Mouse (Mus musculus): ENCODE measurements around the gene Itga2.

The Itga2 gene

DNA sequence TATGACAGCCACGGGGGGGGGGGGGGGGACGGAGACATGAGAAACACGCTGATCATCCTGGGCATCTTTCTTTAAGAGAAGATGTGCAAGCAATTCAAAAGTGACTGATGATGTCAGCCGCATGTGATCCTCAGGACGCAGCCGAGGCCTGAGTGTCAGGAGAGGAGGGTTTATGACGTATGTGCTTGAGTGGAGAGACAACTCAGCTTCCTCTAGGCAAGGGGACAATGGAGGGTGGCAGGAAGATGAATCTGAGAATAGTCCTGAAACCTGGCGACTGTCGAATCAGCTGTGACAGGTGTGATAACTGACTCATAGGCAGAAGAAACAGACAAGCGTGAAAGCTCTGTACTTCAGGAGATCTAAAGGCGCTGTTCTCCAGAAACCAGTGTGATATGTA lies 53.2 kb downstream of the Itga2 start:
- DNase-seq (ENCODE audit: low read depth, low spot score), result peak; percentile 28

DNA sequence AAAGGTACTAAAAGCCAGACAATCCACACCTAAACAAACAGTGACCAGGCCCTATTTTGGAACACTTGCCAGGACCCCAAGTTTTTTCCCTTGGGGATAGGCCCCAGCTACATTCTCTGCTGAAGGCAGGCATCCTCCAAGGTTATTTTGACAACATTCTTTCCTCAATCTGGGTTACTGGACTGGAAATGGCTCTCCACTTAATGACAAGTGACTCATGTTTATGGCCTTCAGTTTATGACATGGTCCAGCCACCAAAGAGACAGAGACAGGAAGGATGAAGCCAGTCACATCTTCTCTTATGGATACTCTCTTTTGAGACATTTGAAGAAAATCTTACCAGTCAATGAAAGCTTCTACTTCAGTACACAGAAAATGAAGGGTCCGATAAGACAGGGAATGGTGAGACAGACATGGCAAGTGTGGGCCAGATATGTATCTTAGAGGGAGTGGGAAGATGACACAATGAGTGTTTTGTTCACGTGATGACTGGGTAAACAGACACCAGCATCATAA lies 55.8 kb downstream of the Itga2 start:
- DNase-seq (ENCODE audit: low read depth, low spot score), result no peak

DNA sequence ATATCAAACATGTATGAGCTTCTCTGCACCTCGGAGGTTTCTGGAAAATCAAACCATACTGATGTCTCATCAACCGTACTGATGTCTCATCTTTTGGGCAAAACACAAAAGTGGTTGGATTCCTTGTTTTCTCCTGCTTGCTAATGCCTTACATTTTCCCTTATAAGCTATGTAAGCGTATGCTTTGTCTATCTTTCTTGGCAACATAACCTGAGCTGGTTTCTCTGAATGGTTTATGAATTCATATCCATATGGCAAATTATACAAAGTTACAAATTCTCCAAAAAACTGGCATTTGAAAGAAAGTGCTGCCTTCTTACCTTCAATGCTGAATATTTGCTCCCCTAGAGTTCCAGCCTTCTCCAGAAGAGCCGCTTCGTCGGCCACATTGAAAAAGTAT lies 57.2 kb downstream of the Itga2 start:
- DNase-seq (ENCODE audit: low read depth, low spot score), result peak; percentile 10

DNA sequence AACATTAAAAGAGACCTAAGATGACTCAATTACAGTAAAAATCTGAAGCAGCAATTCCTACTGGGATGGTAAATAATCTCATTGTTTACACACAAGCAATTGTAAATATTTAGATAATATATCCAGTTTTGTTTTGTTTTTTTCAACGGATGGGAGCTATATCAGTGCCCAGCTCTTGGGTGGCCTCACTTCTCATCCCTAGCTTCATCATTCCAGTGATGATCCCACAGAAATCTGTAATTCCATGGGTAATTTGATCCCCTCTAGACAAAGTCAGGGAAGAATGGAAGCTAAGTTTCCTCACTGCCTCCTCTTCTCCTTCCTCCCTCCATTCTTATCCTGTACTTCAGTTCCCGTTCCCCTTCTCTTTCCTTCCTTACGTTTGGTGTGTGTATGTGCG lies 74.4 kb downstream of the Itga2 start:
- DNase-seq (ENCODE audit: low read depth, low spot score), result no peak

DNA sequence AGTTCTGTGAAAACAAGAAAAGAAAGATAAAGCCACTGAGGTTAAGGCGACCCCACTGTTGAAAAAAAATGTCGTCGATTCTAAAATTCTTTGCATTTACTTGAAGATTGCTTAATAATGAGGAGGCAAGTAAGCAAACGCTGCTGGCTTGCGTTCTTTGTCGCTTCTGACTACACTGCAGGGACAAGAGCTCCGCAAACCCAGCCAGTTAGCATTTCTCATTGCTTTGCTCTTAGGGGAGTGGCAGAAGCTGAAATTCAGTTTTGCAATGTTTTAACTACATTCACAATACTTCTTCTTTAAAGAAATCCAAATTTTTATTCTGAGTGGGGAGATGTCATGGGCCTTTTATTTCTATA lies 75.7 kb downstream of the Itga2 start:
- no peak for DNase-seq (ENCODE audit: low read depth, low spot score)

DNA sequence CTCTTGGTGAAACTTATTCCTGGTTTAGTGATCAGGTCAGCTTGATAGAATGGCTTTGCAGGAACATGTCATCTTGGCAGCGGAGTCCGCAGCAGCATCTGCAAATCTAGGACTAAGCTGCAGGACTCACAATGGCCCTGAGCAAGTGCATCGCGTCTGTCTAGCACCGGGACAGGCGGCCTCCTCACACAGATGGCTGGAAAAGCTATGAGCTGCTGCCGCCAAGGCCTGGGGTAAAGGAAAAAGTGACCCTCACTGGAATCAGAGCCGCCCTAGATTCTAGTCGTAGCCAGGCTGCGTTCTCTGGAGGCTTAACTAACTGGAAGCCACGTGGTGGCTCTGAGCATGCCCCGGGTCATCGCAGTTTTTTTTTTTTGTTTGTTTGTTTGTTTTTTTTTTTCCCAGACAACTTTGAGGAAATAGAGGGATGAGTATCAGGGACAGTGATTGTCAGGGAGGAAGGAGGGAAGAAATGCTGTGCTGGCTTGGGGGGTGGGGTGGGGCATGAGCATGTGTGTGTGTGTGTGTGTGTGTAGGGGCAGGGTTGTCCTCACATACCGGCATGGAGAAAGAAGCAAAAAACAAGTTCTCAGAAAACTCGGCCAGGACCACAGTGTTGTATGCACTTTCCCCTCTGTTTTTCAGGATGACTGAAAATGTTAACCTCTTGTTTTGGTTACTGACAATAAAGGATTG lies 76.2 kb downstream of the Itga2 start:
- DNase-seq (ENCODE audit: low read depth, low spot score), result peak; percentile 57

DNA sequence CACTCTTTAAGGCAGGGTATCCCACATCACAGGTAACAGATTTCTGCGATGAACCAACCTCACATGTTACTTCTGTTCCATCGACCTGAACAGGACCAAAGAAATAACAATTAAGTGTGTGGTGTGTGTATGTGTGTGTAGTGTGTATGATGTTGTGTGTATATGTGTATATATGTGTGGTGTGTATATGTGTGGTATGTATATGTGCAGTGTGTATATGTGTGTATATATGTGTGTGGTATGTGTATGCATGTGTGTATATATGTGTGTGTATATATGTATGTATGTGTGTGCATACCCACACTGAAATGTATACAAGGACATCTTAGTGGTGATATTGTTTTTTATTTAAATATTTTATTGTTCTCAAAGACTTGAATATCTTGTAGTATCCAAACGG lies 77.5 kb downstream of the Itga2 start:
- no peak for DNase-seq (ENCODE audit: low read depth, low spot score)

DNA sequence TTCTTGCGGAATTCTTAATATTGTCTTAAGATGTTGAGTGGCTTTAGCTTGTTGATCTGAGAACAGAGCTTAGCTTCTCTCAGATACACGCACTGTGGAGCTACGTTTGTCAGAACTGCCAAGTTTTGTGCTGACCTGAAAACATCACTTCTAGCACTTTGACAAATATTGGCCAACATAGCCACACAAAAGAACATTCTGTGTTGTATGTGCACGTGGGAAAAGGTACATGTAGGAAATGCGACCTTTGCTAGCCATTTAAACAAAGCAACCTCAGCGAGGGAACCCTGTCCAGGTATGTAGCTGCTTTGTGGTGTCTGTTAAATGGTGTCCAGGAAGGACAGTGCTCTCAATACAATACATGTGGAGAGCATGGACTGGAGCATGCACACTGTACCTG lies 77.9 kb downstream of the Itga2 start:
- DNase-seq (ENCODE audit: low read depth, low spot score), result no peak

DNA sequence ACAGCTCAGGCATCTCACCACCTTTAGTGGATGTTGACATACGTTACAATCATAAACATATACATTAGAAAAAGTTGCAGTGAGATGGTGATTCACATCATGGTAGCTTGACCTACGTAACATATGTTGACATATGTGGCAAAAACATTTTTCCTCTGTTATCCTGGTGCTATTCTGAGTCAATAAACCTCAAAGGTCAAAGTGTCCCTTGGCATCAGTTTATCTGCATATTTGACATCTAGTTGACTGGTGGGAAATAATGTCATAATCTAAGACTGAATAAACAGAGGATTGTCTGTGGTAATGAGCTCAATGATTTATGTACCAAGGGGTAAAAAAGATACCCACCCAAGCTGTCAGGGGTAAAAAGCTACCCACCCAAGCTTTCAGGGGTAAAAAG lies 78.7 kb downstream of the Itga2 start:
- no peak for DNase-seq (ENCODE audit: low read depth, low spot score)

DNA sequence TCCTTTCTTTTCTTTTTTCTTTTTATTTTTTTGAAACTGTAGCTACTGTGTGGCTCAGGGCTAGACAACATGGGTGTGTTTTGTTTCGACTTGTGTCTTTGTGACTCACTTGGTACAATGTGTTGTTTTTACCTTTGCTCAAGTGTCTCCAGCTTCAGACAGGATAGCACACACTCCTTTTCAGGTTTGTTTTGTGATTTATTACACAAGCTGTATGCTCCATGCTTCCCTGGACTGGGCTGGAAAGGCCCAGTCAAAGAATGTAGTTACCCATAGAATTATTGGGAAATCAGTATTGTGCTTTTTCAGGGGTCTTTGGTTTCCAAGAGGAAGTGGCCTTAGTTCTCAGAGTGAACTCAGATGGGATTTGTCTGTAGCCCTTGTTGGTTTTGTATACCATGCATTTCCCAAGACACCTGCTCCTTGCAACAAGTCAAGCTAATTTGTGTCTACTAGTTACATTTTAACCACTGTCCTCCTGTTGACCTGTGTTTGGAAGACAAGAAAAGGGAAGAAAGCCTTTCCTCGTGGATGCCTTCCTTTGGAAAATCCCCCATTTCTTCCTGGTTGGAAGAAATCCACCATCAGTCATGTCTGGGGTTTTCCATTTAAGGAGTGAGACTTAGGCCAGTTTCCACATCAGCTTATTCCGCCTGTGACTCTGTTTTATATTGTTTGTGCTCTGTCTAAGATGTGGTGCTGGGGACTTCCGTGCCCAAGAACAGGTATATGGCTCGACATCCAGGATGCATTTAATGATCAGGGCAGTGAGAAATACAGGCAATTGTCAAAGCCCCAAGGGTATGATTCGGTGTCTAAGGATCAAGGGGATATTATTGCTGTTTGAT lies 79.4 kb downstream of the Itga2 start:
- no peak for DNase-seq (ENCODE audit: low read depth, low spot score)

DNA sequence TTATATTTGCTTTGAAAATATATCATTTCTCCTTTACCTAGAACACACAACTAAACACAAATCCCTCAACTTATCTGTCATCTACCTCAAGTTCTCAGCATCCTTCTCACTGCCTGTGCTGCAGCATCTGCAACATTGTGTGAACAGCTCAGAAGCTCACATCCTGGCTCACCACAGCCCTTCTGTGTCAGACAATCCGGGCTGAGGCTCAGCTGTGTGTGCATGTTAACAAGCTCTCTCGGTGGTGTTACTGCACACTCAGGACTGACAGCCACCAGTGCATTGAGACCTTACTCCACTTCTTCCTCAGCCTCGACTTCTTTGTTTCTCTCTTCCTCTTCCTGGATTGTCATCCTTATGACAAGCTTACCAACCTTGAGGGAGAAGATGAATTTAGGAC lies 83.0 kb downstream of the Itga2 start:
- no peak for DNase-seq (ENCODE audit: low read depth, low spot score)

DNA sequence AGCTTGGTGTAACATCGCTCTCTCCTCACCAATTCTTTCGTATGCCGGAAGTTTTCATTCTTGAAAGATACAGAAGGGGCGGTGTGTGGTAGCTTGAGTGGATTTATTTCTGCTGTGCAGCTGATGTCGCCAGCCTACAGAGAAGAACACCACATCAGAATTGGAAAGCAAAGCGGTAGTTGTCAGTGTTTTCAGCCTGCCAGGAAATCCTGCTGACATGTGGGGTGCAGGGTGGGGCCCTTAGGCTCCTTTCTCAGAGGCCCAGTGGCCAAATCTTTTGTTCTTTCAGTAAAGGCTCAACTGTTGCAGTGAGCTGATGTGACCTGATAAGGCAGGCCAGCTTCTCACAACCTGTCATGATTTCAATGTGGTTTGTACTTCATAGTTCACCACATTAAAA lies 86.1 kb downstream of the Itga2 start:
- no peak for DNase-seq (ENCODE audit: low read depth, low spot score)

DNA sequence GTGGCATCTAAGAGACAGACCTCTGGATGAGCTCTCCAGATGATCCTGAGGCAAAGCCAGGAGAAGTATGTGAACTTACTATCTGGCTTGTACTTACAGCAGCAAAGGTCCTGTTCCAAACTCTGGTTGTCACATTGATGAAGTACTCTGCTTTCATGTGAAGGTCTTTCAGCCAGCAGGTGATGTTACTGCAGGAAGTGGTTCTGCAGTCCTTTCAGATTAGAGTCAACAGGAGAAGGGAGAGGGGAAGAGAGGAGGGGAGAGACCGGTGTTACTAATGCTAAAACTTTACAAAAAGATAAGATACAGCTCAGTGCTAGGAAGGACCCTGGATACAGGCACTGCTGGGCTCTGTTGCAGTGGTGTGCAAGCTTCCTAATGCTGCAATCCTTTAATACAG lies 88.6 kb downstream of the Itga2 start:
- DNase-seq (ENCODE audit: low read depth, low spot score), result no peak

DNA sequence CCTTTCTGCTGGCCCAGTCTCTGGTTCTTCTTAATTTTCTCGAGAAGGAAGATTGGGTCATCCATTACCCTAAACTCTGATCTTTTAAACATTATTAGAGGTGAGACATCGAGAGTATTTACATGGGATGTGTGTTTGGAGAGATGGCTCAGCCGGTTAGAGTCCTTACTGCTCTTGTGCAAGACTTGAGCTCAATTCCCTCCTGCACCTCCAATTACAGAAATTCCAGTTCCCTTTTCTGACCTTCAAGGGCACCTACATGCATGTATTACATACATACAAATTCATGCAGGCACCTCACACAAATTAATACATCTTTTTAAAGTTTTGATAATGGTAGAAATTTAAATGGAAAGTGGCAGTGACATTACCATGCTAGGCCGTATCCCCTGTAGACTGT lies 91.4 kb downstream of the Itga2 start:
- no peak for DNase-seq (ENCODE audit: low read depth, low spot score)

DNA sequence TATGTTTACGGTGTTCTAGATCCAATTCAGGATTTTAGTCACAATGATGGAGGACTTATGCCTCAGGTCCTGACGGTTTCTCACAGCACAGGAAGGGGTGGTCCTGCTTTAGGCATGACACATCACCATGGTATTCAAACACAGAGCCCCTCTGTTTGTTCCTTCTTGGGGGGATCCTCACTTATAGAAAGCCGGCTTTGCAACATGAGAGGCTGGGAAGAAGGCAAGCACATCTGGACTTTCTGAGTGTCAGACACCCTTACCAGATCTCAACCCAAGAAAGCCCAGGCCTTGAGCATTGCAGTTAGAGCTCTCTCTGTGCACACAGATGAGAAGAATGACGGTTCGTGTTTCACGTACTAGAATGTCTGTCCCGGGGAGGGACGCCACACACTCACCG lies 92.8 kb downstream of the Itga2 start:
- DNase-seq (ENCODE audit: low read depth, low spot score), result no peak

DNA sequence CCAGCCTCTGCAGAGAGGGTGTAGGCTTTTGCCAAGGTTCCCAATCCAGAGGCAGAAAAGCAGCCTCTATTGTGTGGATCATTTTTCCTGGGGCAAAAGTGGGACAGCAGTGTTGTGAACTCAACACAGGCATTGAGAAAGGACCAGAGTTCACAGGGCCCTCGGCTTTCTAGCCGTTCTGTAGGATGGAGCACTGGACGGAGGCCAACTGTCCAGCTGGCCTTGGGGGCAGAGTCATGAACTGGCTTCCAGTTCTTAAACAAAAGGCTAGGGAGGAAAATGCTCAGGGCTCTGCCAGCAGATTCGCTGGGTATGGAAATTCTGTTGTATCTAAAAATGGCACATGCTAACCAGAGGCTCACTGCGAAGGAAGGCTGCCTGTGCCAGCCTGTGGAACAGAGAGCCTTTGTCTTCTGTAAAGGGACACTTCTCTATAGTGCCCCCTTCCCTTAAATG lies 93.3 kb downstream of the Itga2 start:
- peak; percentile 97 for DNase-seq (ENCODE audit: low read depth, low spot score)

DNA sequence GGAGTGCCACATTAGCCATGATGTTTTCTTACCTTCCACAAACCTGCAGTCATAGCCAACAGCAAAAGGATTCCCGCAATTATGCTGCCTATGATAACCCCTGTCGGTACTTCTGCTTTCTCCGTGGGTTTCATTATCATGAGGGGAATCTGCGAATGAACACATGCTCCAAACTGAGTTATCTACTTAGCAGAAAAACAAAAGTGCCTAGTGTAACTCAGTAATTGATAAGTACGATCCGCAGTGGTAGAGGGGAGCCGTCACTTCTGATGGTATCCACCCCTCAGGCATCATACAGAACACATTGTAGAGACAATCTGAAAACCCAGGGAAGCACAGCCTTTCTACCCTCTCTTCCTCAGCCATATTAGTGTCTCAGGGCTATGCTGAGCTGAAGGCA lies 94.8 kb downstream of the Itga2 start:
- DNase-seq (ENCODE audit: low read depth, low spot score), result no peak

DNA sequence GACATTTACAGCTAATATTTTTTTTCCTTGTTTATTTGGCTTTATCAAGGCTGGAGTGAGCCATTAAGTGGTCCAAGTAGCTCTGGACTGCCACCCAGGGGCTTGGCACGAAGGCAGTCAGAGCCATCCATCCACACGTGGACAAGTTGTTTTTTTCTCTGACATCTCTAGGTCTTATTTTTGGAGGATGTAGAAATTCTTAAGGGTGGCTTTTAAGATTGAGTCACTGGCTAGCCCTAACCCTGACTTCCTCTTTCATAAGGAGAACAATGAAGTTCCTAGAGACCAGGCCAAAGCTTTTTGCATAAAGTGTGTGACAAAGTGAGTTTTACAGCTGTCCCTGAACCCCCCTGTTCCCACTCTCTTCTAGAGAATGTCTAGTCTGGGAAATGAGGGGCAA lies 97.3 kb downstream of the Itga2 start:
- DNase-seq (ENCODE audit: low read depth, low spot score), result no peak

DNA sequence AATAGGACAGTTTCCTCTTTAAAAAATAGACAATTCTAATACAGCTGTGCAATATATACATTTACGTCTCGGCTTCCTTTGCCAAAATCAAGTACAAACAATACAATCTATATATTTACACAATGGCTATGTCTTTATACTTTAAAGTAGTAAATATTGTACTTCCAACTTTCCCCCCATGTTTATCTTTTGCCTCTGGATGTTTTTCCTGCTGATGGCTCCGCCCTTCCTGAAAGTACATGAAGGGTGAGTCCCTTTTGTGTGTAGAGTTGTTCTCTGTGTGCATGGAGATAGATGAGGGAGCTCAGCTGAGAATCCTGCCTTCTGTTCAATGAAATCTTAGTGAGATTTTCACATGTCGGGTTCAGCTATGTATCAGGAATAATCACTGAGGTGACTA lies 98.5 kb downstream of the Itga2 start:
- no peak for DNase-seq (ENCODE audit: low read depth, low spot score)

DNA sequence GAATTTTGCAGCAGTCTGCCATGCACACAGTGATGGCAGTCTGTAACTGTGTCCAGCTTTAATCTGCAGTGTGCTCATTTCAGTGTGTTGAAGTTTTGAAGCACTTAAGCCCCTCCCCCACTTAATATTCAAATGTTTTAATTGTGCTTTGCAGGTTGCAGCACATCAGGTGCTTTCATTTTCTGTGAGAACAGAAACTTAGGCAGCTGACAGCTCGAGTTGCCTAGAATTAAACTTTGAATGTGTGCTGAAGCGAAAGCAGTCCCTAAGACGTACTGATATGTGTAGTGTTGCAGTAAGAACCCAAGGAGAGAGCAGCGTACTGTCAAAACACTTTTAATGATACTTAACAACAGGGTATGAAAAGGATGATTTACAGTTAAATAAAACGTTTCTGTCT lies 99.1 kb downstream of the Itga2 start:
- no peak for DNase-seq (ENCODE audit: low read depth, low spot score)

DNA sequence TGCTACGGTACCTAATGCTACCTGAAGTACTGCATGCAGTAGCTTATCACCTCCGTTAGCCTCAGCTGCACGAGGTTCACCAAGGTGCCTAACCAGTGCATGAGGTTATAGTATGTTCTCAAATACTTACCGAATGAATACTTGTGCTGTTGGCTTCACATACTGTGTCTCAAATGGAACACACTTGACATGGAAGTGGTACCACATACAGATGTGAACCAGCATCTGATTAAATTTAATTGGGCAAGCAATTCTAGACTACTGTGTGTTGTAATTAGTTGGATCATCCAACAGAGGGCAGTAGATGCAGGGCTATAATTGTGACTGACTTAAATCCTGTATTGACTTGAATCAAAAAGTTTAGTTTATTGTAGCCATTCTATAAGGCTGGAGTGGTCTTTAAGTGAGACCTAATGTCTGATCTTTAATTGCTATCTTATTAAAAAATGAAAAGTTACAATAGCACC lies 100.5 kb downstream of the Itga2 start:
- peak; percentile 65 for DNase-seq (ENCODE audit: low read depth, low spot score)

DNA sequence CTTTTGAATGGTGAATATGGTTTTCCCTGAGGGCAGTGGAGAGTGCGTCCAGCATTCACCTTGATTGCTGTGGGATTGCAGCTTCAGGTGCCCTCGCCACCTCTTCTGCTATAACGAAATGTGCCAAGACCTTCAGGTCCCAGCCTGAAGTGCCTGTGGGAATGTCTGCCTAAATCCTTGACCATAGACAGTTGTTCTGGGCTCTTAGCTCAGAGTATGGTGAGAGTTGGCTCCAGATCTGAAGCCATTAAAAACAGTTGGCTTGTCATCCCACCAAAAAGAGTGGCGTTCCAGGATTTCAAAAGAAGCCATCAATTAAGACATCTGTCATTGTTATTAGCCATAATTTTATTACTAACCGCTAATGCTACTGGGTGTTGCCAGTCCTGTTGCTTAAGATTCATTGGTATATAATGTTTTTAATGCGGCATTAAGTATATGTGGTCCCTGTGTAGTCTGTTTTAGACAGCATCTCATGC lies 106.5 kb downstream of the Itga2 start:
- DNase-seq (ENCODE audit: low read depth, low spot score), result no peak

DNA sequence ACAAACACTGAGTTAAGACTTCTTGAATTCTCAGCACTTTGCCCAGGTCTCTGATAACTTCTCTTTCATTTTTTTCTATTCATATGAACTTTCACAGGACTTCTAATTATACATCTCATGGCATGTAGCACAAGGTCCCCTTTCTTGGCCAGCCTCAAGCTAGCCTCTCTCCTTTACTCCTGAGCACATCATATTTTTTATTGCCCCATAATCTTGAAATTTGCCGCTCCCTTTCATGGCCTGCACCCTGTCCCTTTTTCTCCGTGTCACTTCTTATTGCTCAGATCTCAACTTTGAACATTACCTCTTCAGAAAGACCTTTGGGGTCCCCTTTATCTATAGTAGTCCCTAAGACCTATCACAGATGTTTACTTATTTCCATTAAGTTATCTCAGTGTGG lies 109.0 kb downstream of the Itga2 start:
- no peak for DNase-seq (ENCODE audit: low read depth, low spot score)

All from brain, adult 2 months (tissue).